Mouse (Mus musculus) midbrain, embryonic 12.5 days (tissue): ENCODE data around the gene Pla2g3. TPM values are rescaled to one million over a fixed set of nuclear protein-coding genes. Genes with fewer than 3 reads are reported as not detected.
A peak's percentile ranks its signal among the peaks of the same experiment; 100 is the strongest.

Experiments
- ATAC-seq: fragments of 200-750 bp; cut with Nextera tagmentation; 2 replicates; pipeline ENCODE4 v1.8.0; 2017; ENCODE audit warnings: low read depth, moderate TSS enrichment, moderate library complexity; ENCODE audit not compliant: low FRiP score
- H3K27ac ChIP-seq: fragments of 300-500 bp; sonication (generic); replicated peaks from 2 replicates; pipeline ENCODE4 v1.5.1; 2016; ENCODE audit warnings: mild to moderate bottlenecking
- H3K27me3 ChIP-seq: fragments of 300-500 bp; sonication (generic); 2 replicates; pipeline ENCODE4 v1.6.1; 2016; ENCODE audit warnings: mild to moderate bottlenecking
- H3K36me3 ChIP-seq: fragments of 300-500 bp; sonication (generic); 2 replicates; pipeline ENCODE4 v1.6.1; 2016
- H3K4me1 ChIP-seq: fragments of 300-500 bp; sonication (generic); 2 replicates; pipeline ENCODE4 v1.6.1; 2016
- H3K4me2 ChIP-seq: fragments of 300-500 bp; sonication (generic); replicated peaks from 2 replicates; pipeline ENCODE4 v1.6.1; 2016; ENCODE audit warnings: mild to moderate bottlenecking, moderate library complexity
- H3K4me3 ChIP-seq: fragments of 300-500 bp; sonication (generic); 2 replicates; pipeline ENCODE4 v1.5.1; 2016; ENCODE audit warnings: mild to moderate bottlenecking
- H3K9ac ChIP-seq: fragments of 300-500 bp; sonication (generic); replicated peaks from 2 replicates; pipeline ENCODE4 v1.6.1; 2016; ENCODE audit warnings: mild to moderate bottlenecking, moderate library complexity
- H3K9me3 ChIP-seq: fragments of 300-500 bp; sonication (generic); 2 replicates; pipeline ENCODE4 v1.6.1; 2016; ENCODE audit warnings: mild to moderate bottlenecking
- WGBS: fragments of 180-500 bp; shearing (Covaris S2); methylation state at CpG from one replicate; pipeline ENCODE4 v1.1.7; 2016; 5-methylcytosine and 5-hydroxymethylcytosine counted together
- polyA plus RNA-seq: library from polyadenylated mRNA; unstranded; fragments of >200 nt; fragmentation: Nextera tagmentation; extraction: Ambion mirVana; gene quantifications from 2 replicates; pipeline ENCODE4 v1.2.1, GENCODE M21; 2016

Gene Pla2g3
- polyA plus RNA-seq, 1 experiment from 2014 or later, result 0.98 TPM

- no peak for ATAC-seq
- Histone ChIP-seq H3K27me3 (no peaks in the 10 kb centered on the region), H3K9ac (no peak overlapping the region), H3K4me3 (no peak overlapping the region), H3K36me3 (no peaks in the 10 kb centered on the region), H3K9me3 (peaks cover 5% of the 10 kb centered on the region; the same call in 1 of the 2 replicates), H3K4me1 (no peaks in the 10 kb centered on the region), H3K27ac (no peak overlapping the region), H3K4me2 (no peak overlapping the region)
- WGBS, result 95% methylated on average over 5 of the region's 5 CpGs
Observed at GRCm38 (mm10) chr11:3544409-3544808, 56.3 kb downstream of the Pla2g3 start.

DNA sequence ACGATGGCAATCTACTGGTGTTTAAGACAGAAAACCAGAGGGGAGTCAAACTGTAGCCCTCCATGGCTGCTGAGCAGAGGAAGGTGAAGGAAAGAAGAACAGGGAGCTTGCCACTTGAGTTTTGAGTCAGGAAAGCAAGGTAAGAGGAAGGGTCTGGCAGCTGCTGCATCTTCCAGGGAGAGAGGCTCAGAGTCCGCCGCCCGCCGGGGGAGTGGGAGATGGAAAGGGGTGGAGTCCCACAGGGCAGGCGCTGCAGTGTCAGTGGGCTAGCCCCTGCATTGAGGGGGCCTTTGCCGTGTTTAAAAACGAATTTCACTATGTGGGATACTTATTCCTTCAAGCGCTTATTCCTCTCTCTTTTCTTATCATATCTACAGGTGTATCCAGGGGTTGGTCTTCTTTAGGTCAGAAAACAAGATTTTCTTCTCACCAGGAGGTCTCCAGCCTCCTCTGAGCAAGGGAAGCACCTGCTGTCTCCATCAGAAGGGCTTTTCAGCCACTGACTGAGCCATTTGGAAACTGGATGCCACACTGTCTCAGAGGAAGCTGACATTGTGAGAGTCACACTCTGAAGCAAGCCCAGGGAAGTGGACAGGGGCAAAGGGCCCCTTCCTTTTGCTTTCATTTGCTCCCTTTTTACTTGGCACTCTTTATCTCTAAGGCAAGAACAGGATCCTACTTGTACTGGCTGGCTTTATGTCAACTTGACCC lies 57.6 kb downstream of the Pla2g3 start:
- H3K9ac ChIP-seq, result no peak overlapping the region
- ATAC-seq, result no peak
- peaks cover 5% of the 10 kb centered on the region; the same call in 1 of the 2 replicates for H3K9me3 ChIP-seq
- H3K4me1 ChIP-seq, result no peaks in the 10 kb centered on the region
- H3K27ac ChIP-seq, result no peak overlapping the region
- 18% methylated on average over 9 of the region's 9 CpGs for WGBS
- H3K36me3 ChIP-seq, result no peaks in the 10 kb centered on the region
- H3K4me2 ChIP-seq, result no peak overlapping the region
- H3K27me3 ChIP-seq, result no peaks in the 10 kb centered on the region
- H3K4me3 ChIP-seq, result no peak overlapping the region

- Histone ChIP-seq H3K4me3 (no peak overlapping the region), H3K4me2 (no peak overlapping the region), H3K27me3 (no peaks in the 10 kb centered on the region), H3K9me3 (peaks cover 5% of the 10 kb centered on the region; the same call in 1 of the 2 replicates), H3K4me1 (no peaks in the 10 kb centered on the region), H3K27ac (no peak overlapping the region), H3K9ac (no peak overlapping the region), H3K36me3 (no peaks in the 10 kb centered on the region)
- ATAC-seq, result no peak
- 30% methylated on average over 1 of the region's 1 CpGs for WGBS
Observed at GRCm38 (mm10) chr11:3546242-3546562, 58.1 kb downstream of the Pla2g3 start.

GRCm38 (mm10) chr11:3547047-3547446 lies 59.0 kb downstream of the Pla2g3 start:
- 71% methylated on average over 2 of the region's 2 CpGs for WGBS
- Histone ChIP-seq H3K4me2 (no peak overlapping the region), H3K9ac (no peak overlapping the region)

DNA sequence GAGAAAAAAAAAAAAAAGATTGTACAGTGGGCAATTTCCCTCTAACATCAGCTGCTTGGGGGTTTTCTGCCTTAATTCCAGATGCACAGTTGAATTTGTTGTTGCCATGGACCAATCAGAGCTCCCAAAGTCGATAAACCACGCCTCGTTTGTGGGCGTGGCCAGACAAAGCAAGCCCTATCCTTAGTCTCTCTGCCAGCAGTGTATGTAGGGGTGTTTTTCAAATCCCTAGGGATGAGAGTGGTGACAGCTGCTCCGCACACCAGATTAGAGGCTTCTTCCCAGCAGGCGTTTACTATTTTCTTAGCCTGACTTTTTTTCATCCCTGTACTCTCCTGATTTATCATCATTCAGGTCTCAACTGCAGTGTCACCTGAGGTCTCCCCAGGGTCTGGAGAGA lies 59.9 kb downstream of the Pla2g3 start:
- Histone ChIP-seq H3K27ac (no peak overlapping the region), H3K4me1 (no peaks in the 10 kb centered on the region), H3K4me2 (no peak overlapping the region), H3K9me3 (peaks cover 5% of the 10 kb centered on the region; the same call in 1 of the 2 replicates), H3K4me3 (no peak overlapping the region), H3K9ac (no peak overlapping the region), H3K36me3 (no peaks in the 10 kb centered on the region), H3K27me3 (no peaks in the 10 kb centered on the region)
- 45% methylated on average over 6 of the region's 6 CpGs for WGBS
- ATAC-seq, result peak; percentile 54; the same call in 1 of the 2 replicates

More at GRCm38 (mm10) chr11:3547047-3547446, 59.0 kb downstream of the Pla2g3 start:
- Histone ChIP-seq H3K27ac (no peak overlapping the region), H3K36me3 (no peaks in the 10 kb centered on the region), H3K27me3 (no peaks in the 10 kb centered on the region), H3K4me3 (no peak overlapping the region), H3K9me3 (peaks cover 5% of the 10 kb centered on the region; the same call in 1 of the 2 replicates), H3K4me1 (no peaks in the 10 kb centered on the region)
- no peak for ATAC-seq

DNA sequence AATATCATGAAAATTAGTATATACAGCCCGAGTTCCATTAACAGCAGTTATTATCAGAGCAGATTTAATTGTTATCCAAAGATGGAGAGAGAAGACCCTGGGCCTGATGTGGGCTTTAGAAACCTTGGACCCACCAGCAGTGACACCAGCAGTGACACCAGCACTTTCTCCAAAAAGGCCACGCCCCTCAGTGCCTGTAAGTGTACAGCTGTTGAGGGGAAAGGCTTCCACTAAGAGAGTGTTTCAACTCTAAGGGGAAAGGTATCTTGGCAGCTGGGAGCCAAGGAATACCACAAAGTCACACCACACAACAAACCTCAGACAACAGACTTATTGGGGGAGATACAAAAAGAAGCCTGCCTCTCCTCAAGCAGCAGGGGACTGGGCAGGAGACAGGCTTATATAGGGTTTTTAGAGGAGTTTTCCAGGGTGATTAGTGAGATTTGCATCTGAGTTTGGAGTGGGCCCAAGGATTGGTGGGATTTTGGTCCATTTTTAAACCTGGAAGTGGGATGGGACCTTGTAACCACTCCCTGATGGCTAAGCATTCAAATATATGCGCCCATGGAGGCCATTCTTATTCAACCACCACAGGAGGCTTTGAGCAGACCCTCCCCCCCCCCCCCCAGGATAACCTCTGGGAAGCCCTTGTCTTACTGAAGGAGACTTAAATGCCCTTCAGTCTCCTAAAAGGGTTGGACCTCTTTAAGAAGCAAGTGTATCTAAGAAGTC lies 60.6 kb downstream of the Pla2g3 start:
- H3K36me3 ChIP-seq, result no peaks in the 10 kb centered on the region
- H3K27ac ChIP-seq, result no peak overlapping the region
- ATAC-seq, result no peak
- WGBS, result 45% methylated on average over 3 of the region's 3 CpGs
- no peak overlapping the region for H3K4me2 ChIP-seq
- H3K4me1 ChIP-seq, result no peaks in the 10 kb centered on the region
- no peaks in the 10 kb centered on the region for H3K27me3 ChIP-seq
- H3K9me3 ChIP-seq, result peaks cover 5% of the 10 kb centered on the region; the same call in 1 of the 2 replicates
- H3K9ac ChIP-seq, result no peak overlapping the region
- no peak overlapping the region for H3K4me3 ChIP-seq

Other genes with a start within 250 kb of the Pla2g3 start
- 264 and 285 TPM in 2 replicates for gene Drg1, start 221.9 kb upstream of the Pla2g3 start, polyA plus RNA-seq
- 140 and 154 TPM in 2 replicates for gene Patz1, start 199.4 kb upstream of the Pla2g3 start, polyA plus RNA-seq
- gene Pik3ip1, start 157.9 kb upstream of the Pla2g3 start, polyA plus RNA-seq, result 17.3 TPM in 2 replicates
- gene Limk2, start 79.1 kb upstream of the Pla2g3 start, polyA plus RNA-seq, result 94.3 and 102 TPM in 2 replicates
- 46.7 TPM in 2 replicates for gene Rnf185, start 35.9 kb upstream of the Pla2g3 start, polyA plus RNA-seq
- 0.38 and 0.68 TPM in 2 replicates for gene Inpp5j, start 16.5 kb downstream of the Pla2g3 start, polyA plus RNA-seq
- 55.4 and 69.3 TPM in 2 replicates for gene Selenom, start 26.4 kb downstream of the Pla2g3 start, polyA plus RNA-seq
- gene Smtn, start 52.3 kb downstream of the Pla2g3 start, polyA plus RNA-seq, result 36.8 and 39.2 TPM in 2 replicates
- 56.5 and 58.0 TPM in 2 replicates for gene Morc2a, start 160.9 kb downstream of the Pla2g3 start, polyA plus RNA-seq